Mouse (Mus musculus) CD8-positive naive resting alpha-beta T cell, adult 57 days (primary cell): ENCODE data around the gene Cd99l2. TPM values are rescaled to one million over a fixed set of nuclear protein-coding genes. Genes with fewer than 3 reads are reported as not detected.

Experiments used
- total RNA-seq: library from RNA; stranded (reverse); gene quantifications from one replicate; pipeline ENCODE4 v1.2.4, GENCODE M21; 2023

Cd99l2 gene
- total RNA-seq, result 6.5 TPM

GRCm38 (mm10) chrX:71492634-71493278, at the start of gene Cd99l2:
Gene Cd99l2 (minus strand): TSS chrX:71492849.

Other genes starting within 250 kb of the Cd99l2 start
- gene Mtmr1, start 128.1 kb downstream of the Cd99l2 start, total RNA-seq, result 42.1 TPM
- gene Hmgb3, start 63.1 kb upstream of the Cd99l2 start, total RNA-seq, result 13.0 TPM
- not detected for gene Gpr50, start 170.8 kb upstream of the Cd99l2 start, total RNA-seq